Mouse (Mus musculus): ENCODE results near the gene Scamp3. TPM values are rescaled to one million over a fixed set of nuclear protein-coding genes. Genes with fewer than 3 reads are reported as not detected.

Scamp3 gene
- total and polyA plus RNA-seq, 3 experiments = 4.5 to 72.7 (median 12.5) TPM

GRCm38 (mm10) chr3:89210162-89210561 is 32.9 kb downstream of the Scamp3 start:
- H3K9me3 ChIP-seq (replicated peaks; ENCODE audit: low read length) = no peaks in the 10 kb centered on the region
- H3K79me2 ChIP-seq (replicated peaks; ENCODE audit: control insufficient read depth, extremely low read depth, insufficient read depth, poor library complexity, severe bottlenecking) = peaks cover 14% of the 10 kb centered on the region
- peaks cover 60 to 76% of the 10 kb centered on the region in 2 experiments for H3K36me3 ChIP-seq (replicated peaks in 1 of 2; ENCODE audit: control insufficient read depth in 1 of 2, insufficient read depth in 1 of 2, low read length in 1 of 2)
- in situ Hi-C loops (cut with MboI; ENCODE audit: low pct_ligation_motif_present, low pct_unique_long_range_greater_than_20kb, low sequenced_read_pairs) = no loop called here
- peaks cover 5 to 33% of the 10 kb centered on the region in 2 experiments; a peak in 3 of 4 replicates for H3K4me1 ChIP-seq (ENCODE audit: control insufficient read depth in 1 of 2, insufficient read depth in 2 of 2)
- DNase-seq (ENCODE audit: extremely low read depth) = no peak
- no peak overlapping the region for H3K9ac ChIP-seq (ENCODE audit: insufficient read depth, low read depth)
- no peak overlapping the region for H3K4me2 ChIP-seq (ENCODE audit: insufficient read depth, low read depth, poor library complexity, severe bottlenecking)
- no peak overlapping the region for H3K27ac ChIP-seq (ENCODE audit: insufficient read depth, low read depth)
- TF ChIP-seq MAX (IDR thresholded peaks at IDR 0.05; ENCODE audit: low read length) = no peak
- TF ChIP-seq MAZ (IDR thresholded peaks at IDR 0.05; ENCODE audit: low read depth, low read length) = no peak
- no peak for TF ChIP-seq ELF1 (IDR thresholded peaks at IDR 0.05; ENCODE audit: low read depth, low read length)
- TF ChIP-seq MXI1 (IDR thresholded peaks at IDR 0.05; ENCODE audit: low read depth, low read length) = no peak
- no peak for TF ChIP-seq USF1 (IDR thresholded peaks at IDR 0.05; ENCODE audit: low read depth, low read length)
- dilution Hi-C loops (cut with MboI; ENCODE audit: extremely low pct_ligation_motif_present, extremely low pct_unique_long_range_greater_than_20kb, low sequenced_read_pairs) = no loop called here
- H3K27me3 ChIP-seq (replicated peaks) = no peaks in the 10 kb centered on the region
- no peak overlapping the region for H3K4me3 ChIP-seq (replicated peaks in 1 of 3; ENCODE audit: low read depth in 2 of 3, low read length in 2 of 3, poor library complexity in 1 of 3)

DNA sequence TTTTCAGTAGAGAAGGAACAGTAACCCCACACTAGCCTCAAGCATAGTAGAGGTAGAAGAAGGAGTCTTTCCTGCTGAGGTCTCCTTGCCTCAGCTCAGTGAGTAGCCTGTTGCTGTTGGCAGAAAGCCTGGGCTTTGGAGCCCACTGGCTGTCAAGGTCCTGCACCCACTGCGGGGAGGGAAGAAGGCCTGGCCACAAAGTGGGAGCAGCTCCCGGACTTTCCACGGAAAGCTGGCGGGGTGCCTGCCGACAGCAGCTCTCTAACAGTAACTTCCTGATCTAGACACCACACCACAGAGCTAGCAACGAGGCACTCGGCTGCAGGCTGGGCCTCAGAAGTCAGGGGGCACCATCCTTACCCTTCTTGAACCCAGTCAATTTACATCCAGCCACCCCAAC is 33.5 kb downstream of the Scamp3 start:
- Histone ChIP-seq H3K36me3 (replicated peaks in 1 of 2; ENCODE audit: control insufficient read depth in 1 of 2, insufficient read depth in 1 of 2, low read length in 1 of 2) (peaks cover 55 to 70% of the 10 kb centered on the region in 2 experiments), H3K27me3 (replicated peaks) (no peaks in the 10 kb centered on the region), H3K4me3 (replicated peaks in 1 of 3; ENCODE audit: low read depth in 2 of 3, low read length in 2 of 3, poor library complexity in 1 of 3) (no peak overlapping the region), H3K27ac (ENCODE audit: insufficient read depth, low read depth) (no peak overlapping the region), H3K4me2 (ENCODE audit: insufficient read depth, low read depth, poor library complexity, severe bottlenecking) (no peak overlapping the region), H3K9ac (ENCODE audit: insufficient read depth, low read depth) (no peak overlapping the region), H3K79me2 (replicated peaks; ENCODE audit: control insufficient read depth, extremely low read depth, insufficient read depth, poor library complexity, severe bottlenecking) (peaks cover 14% of the 10 kb centered on the region), H3K9me3 (replicated peaks; ENCODE audit: low read length) (no peaks in the 10 kb centered on the region), H3K4me1 (ENCODE audit: control insufficient read depth in 1 of 2, insufficient read depth in 2 of 2) (peaks cover 5 to 39% of the 10 kb centered on the region in 2 experiments; a peak in 3 of 4 replicates)
- dilution Hi-C loops (cut with MboI; ENCODE audit: extremely low pct_ligation_motif_present, extremely low pct_unique_long_range_greater_than_20kb, low sequenced_read_pairs) (no loop called here), in situ Hi-C loops (cut with MboI; ENCODE audit: low pct_ligation_motif_present, low pct_unique_long_range_greater_than_20kb, low sequenced_read_pairs) (no loop called here)
- no peak for TF ChIP-seq ETS1 (conservative IDR thresholded peaks at IDR 0.05; ENCODE audit: low read depth, low read length)
- no peak for TF ChIP-seq POLR2AphosphoS2 (IDR thresholded peaks at IDR 0.05; ENCODE audit: low read depth, low read length)
- no peak for TF ChIP-seq TCF12 (IDR thresholded peaks at IDR 0.05; ENCODE audit: low read depth, low read length)
- TF ChIP-seq SMC3 (IDR thresholded peaks at IDR 0.05; ENCODE audit: low read depth, low read length) = no peak
- no peak for TF ChIP-seq CHD2 (IDR thresholded peaks at IDR 0.05; ENCODE audit: low read length)
- TF ChIP-seq ZC3H11A (IDR thresholded peaks at IDR 0.05; ENCODE audit: low read depth, low read length) = no peak
- no peak for TF ChIP-seq MAZ (IDR thresholded peaks at IDR 0.05; ENCODE audit: low read depth, low read length)
- TF ChIP-seq CHD1 (IDR thresholded peaks at IDR 0.05; ENCODE audit: low read depth, low read length) = no peak
- no peak for TF ChIP-seq NELFE (IDR thresholded peaks at IDR 0.05; ENCODE audit: low read depth, low read length)
- TF ChIP-seq BHLHE40 (IDR thresholded peaks at IDR 0.05; ENCODE audit: low read depth, low read length) = no peak
- TF ChIP-seq JUND (conservative IDR thresholded peaks at IDR 0.05; ENCODE audit: low read depth, low read length) = no peak
- no peak for DNase-seq (ENCODE audit: extremely low read depth)
